Mouse (Mus musculus) heart, embryonic 11.5 days (tissue): ENCODE data around the gene Il16. TPM values are rescaled to one million over a fixed set of nuclear protein-coding genes. Genes with fewer than 3 reads are reported as not detected.

Experiments used
- ATAC-seq: fragments of 200-750 bp; cut with Nextera tagmentation; replicated peaks from 2 replicates; pipeline ENCODE4 v1.8.0; 2017; ENCODE audit warnings: moderate library complexity; ENCODE audit not compliant: insufficient number of reproducible peaks, low FRiP score, low TSS enrichment
- H3K27ac ChIP-seq: fragments of 300-500 bp; sonication (generic); 2 replicates; pipeline ENCODE4 v1.5.1; 2014; ENCODE audit warnings: mild to moderate bottlenecking, low read depth, low read length
- H3K27me3 ChIP-seq: fragments of 300-500 bp; sonication (generic); 2 replicates; pipeline ENCODE4 v1.6.1; 2014; ENCODE audit warnings: mild to moderate bottlenecking, low read length, mixed read lengths; ENCODE audit not compliant: control insufficient read depth, insufficient read depth
- H3K36me3 ChIP-seq: fragments of 300-500 bp; sonication (generic); 2 replicates; pipeline ENCODE4 v1.6.1; 2014; ENCODE audit warnings: mild to moderate bottlenecking, low read length, moderate library complexity, mixed read lengths; ENCODE audit not compliant: control insufficient read depth, insufficient read depth
- H3K4me1 ChIP-seq: fragments of 300-500 bp; sonication (generic); 2 replicates; pipeline ENCODE4 v1.6.1; 2014; ENCODE audit warnings: low read length; ENCODE audit not compliant: control insufficient read depth, insufficient read depth
- H3K4me2 ChIP-seq: fragments of 300-500 bp; sonication (generic); 2 replicates; pipeline ENCODE4 v1.6.1; 2014; ENCODE audit warnings: mild to moderate bottlenecking, moderate library complexity
- H3K4me3 ChIP-seq: fragments of 300-500 bp; sonication (generic); 2 replicates; pipeline ENCODE4 v1.5.1; 2014; ENCODE audit warnings: low read depth, low read length
- H3K9ac ChIP-seq: fragments of 300-500 bp; sonication (generic); 2 replicates; pipeline ENCODE4 v1.6.1; 2014; ENCODE audit warnings: mild to moderate bottlenecking, low read depth, low read length, moderate library complexity
- H3K9me3 ChIP-seq: fragments of 300-500 bp; sonication (generic); replicated peaks from 2 replicates; pipeline ENCODE4 v1.6.1; 2016; ENCODE audit warnings: low read length; ENCODE audit not compliant: control insufficient read depth
- WGBS: fragments of 180-500 bp; shearing (Covaris S2); extraction: QIAGEN DNeasy Blood & Tissue Kit; methylation state at CpG from one replicate; pipeline ENCODE4 v1.1.7; 2014; ENCODE audit not compliant: insufficient replicate concordance; 5-methylcytosine and 5-hydroxymethylcytosine counted together
- polyA plus RNA-seq: library from polyadenylated mRNA; unstranded; fragments of >200 nt; fragmentation: Nextera tagmentation; extraction: Ambion mirVana; gene quantifications from 2 replicates; pipeline ENCODE4 v1.2.1, GENCODE M21; 2014

Il16 gene
- 1.5 and 2.1 TPM in 2 replicates for polyA plus RNA-seq

- peak within 1 kb of the TSS; percentile 43 for H3K4me2 ChIP-seq
- WGBS, result 34% methylated on average over 20 of the region's 20 CpGs
- no peak for ATAC-seq
Observed at GRCm38 (mm10) chr7:83745413-83746106, at the start of gene Il16. Gene Il16, minus strand, starts transcription at chr7:83745726.

GRCm38 (mm10) chr7:83794705-83795104, 49.2 kb upstream of the Il16 start, which contains the start of gene Cfap161:
Gene Cfap161, minus strand, starts transcription at chr7:83794880.
- Histone ChIP-seq H3K4me3 (no peak within 1 kb of the TSS), H3K9ac (no peak within 1 kb of the TSS), H3K27ac (no peak within 1 kb of the TSS), H3K9me3 (no peaks in the 10 kb centered on the region), H3K36me3 (no peaks in the 10 kb centered on the region), H3K27me3 (no peaks in the 10 kb centered on the region), H3K4me2 (peak within 1 kb of the TSS; percentile 51), H3K4me1 (peaks cover 9% of the 10 kb centered on the region)
- ATAC-seq, result peak; percentile 76
- 9% methylated on average over 14 of the region's 14 CpGs for WGBS

More at GRCm38 (mm10) chr7:83745413-83746106, at the start of gene Il16:
- 0 out of 2 replicates have a peak within 1 kb of the TSS, but pooled peaks have one; percentile 6 for H3K4me3 ChIP-seq
- no peak within 1 kb of the TSS for H3K9ac ChIP-seq
- peaks cover 13% of the 10 kb centered on the region for H3K4me1 ChIP-seq
- H3K9me3 ChIP-seq, result no peaks in the 10 kb centered on the region
- H3K36me3 ChIP-seq, result no peaks in the 10 kb centered on the region
- 0 out of 2 replicates have a peak within 1 kb of the TSS, but pooled peaks have one; percentile 7 for H3K27ac ChIP-seq
- no peaks in the 10 kb centered on the region for H3K27me3 ChIP-seq

GRCm38 (mm10) chr7:83794006-83794683, 48.6 kb upstream of the Il16 start:
- H3K9me3 ChIP-seq, result no peaks in the 10 kb centered on the region
- H3K9ac ChIP-seq, result no peak overlapping the region
- H3K27ac ChIP-seq, result no peak overlapping the region
- H3K4me2 ChIP-seq, result peak overlapping the region; percentile 51
- 0 out of 2 replicates have a peak, but pooled peaks have one; percentile 3 for ATAC-seq
- WGBS, result 34% methylated on average over 11 of the region's 11 CpGs
- H3K36me3 ChIP-seq, result no peaks in the 10 kb centered on the region
- H3K4me1 ChIP-seq, result peaks cover 9% of the 10 kb centered on the region
- no peaks in the 10 kb centered on the region for H3K27me3 ChIP-seq
- no peak overlapping the region for H3K4me3 ChIP-seq

GRCm38 (mm10) chr7:83780881-83781280, 35.4 kb upstream of the Il16 start:
- no peaks in the 10 kb centered on the region for H3K36me3 ChIP-seq
- WGBS, result 77% methylated on average over 4 of the region's 4 CpGs
- no peak for ATAC-seq
- no peak overlapping the region for H3K4me2 ChIP-seq
- no peak overlapping the region for H3K4me3 ChIP-seq
- no peak overlapping the region for H3K9ac ChIP-seq
- no peaks in the 10 kb centered on the region for H3K27me3 ChIP-seq
- H3K4me1 ChIP-seq, result no peaks in the 10 kb centered on the region
- no peak overlapping the region for H3K27ac ChIP-seq
- H3K9me3 ChIP-seq, result no peaks in the 10 kb centered on the region

- Histone ChIP-seq H3K4me2 (no peak overlapping the region), H3K4me1 (no peaks in the 10 kb centered on the region), H3K9ac (no peak overlapping the region), H3K36me3 (no peaks in the 10 kb centered on the region), H3K27ac (no peak overlapping the region), H3K27me3 (no peaks in the 10 kb centered on the region), H3K9me3 (no peaks in the 10 kb centered on the region), H3K4me3 (no peak overlapping the region)
- whole genome bisulfite sequencing, result 53% methylated on average over 4 of the region's 4 CpGs
- no peak for ATAC-seq
Observed at GRCm38 (mm10) chr7:83780026-83780425, 34.5 kb upstream of the Il16 start.

GRCm38 (mm10) chr7:83779028-83779427, 33.5 kb upstream of the Il16 start:
- WGBS, result 63% methylated on average over 2 of the region's 2 CpGs
- ATAC-seq, result no peak
- no peak overlapping the region for H3K9ac ChIP-seq
- H3K9me3 ChIP-seq, result no peaks in the 10 kb centered on the region
- H3K4me3 ChIP-seq, result no peak overlapping the region
- H3K27me3 ChIP-seq, result no peaks in the 10 kb centered on the region
- H3K36me3 ChIP-seq, result no peaks in the 10 kb centered on the region
- no peak overlapping the region for H3K4me2 ChIP-seq
- no peak overlapping the region for H3K27ac ChIP-seq
- H3K4me1 ChIP-seq, result no peaks in the 10 kb centered on the region

GRCm38 (mm10) chr7:83778516-83778915, 33.0 kb upstream of the Il16 start:
- no peaks in the 10 kb centered on the region for H3K9me3 ChIP-seq
- no peak for ATAC-seq
- H3K36me3 ChIP-seq, result no peaks in the 10 kb centered on the region
- H3K4me2 ChIP-seq, result no peak overlapping the region
- H3K4me3 ChIP-seq, result no peak overlapping the region
- H3K9ac ChIP-seq, result no peak overlapping the region
- 57% methylated on average over 2 of the region's 2 CpGs for WGBS
- H3K4me1 ChIP-seq, result no peaks in the 10 kb centered on the region
- no peak overlapping the region for H3K27ac ChIP-seq
- no peaks in the 10 kb centered on the region for H3K27me3 ChIP-seq

GRCm38 (mm10) chr7:83774721-83775120, 29.2 kb upstream of the Il16 start:
- H3K27ac ChIP-seq, result no peak overlapping the region
- H3K4me3 ChIP-seq, result no peak overlapping the region
- H3K4me1 ChIP-seq, result no peaks in the 10 kb centered on the region
- 32% methylated on average over 5 of the region's 5 CpGs for WGBS
- H3K9ac ChIP-seq, result no peak overlapping the region
- no peaks in the 10 kb centered on the region for H3K27me3 ChIP-seq
- no peak overlapping the region for H3K4me2 ChIP-seq
- no peaks in the 10 kb centered on the region for H3K9me3 ChIP-seq
- ATAC-seq, result no peak
- H3K36me3 ChIP-seq, result no peaks in the 10 kb centered on the region
